Mouse (Mus musculus) myocyte (in vitro differentiated cells): ENCODE measurements around the gene Slc31a1.

Experiments
- CEBPB ChIP-seq: IDR thresholded peaks from 2 replicates; pipeline ENCODE4 v1.6.1; 2011; ENCODE audit warnings: mild to moderate bottlenecking, moderate library complexity; ENCODE audit not compliant: poor library complexity, insufficient read depth, severe bottlenecking
- E2F4 ChIP-seq: IDR thresholded peaks from one replicate; pipeline ENCODE4 v1.6.1; 2011; ENCODE audit warnings: mild to moderate bottlenecking, control low read depth, moderate library complexity; ENCODE audit not compliant: insufficient read depth
- MAX ChIP-seq: IDR thresholded peaks from one replicate; pipeline ENCODE4 v1.6.1; 2011; ENCODE audit warnings: low read depth, mild to moderate bottlenecking, control low read depth
- MYOD1 ChIP-seq, 3 experiments: IDR thresholded peaks; one replicate each; pipeline ENCODE4 v1.6.1; 2011; ENCODE audit warnings: control low read depth in 2 of 3, low read depth in 2 of 3, mild to moderate bottlenecking in 2 of 3, moderate library complexity in 1 of 3; ENCODE audit not compliant: insufficient read length in 2 of 3, control insufficient read depth in 1 of 3
- POLR2A ChIP-seq: IDR thresholded peaks from one replicate; pipeline ENCODE4 v1.6.1; 2011; ENCODE audit warnings: low read depth, mild to moderate bottlenecking, control low read depth, moderate library complexity; ENCODE audit not compliant: insufficient read length
- POLR2AphosphoS2 ChIP-seq: IDR thresholded peaks from one replicate; pipeline ENCODE4 v1.6.1; 2011; ENCODE audit warnings: low read depth, control low read depth; ENCODE audit not compliant: insufficient read length
- REST ChIP-seq: IDR thresholded peaks from one replicate; pipeline ENCODE4 v1.6.1; 2011; ENCODE audit warnings: mild to moderate bottlenecking, control low read depth, moderate library complexity; ENCODE audit not compliant: insufficient read depth, insufficient read length
- TCF12 ChIP-seq: IDR thresholded peaks from one replicate; pipeline ENCODE4 v1.6.1; 2011; ENCODE audit warnings: mild to moderate bottlenecking, control low read depth; ENCODE audit not compliant: poor library complexity, insufficient read depth, severe bottlenecking
- TCF3 ChIP-seq: IDR thresholded peaks from one replicate; pipeline ENCODE4 v1.6.1; 2011; ENCODE audit warnings: low read depth, control low read depth; ENCODE audit not compliant: insufficient read length
- USF1 ChIP-seq: IDR thresholded peaks from one replicate; pipeline ENCODE4 v1.6.1; 2011; ENCODE audit warnings: low read depth, mild to moderate bottlenecking, control low read depth, moderate library complexity

- TF ChIP-seq POLR2A (no peak), POLR2AphosphoS2 (no peak), MAX (no peak), TCF12 (no peak), USF1 (no peak), MYOD1 (IDR thresholded peaks at IDR 0.05; ENCODE audit: control insufficient read depth in 1 of 3, insufficient read length in 2 of 3, low read depth in 2 of 3) (no peak), E2F4 (no peak), CEBPB (no peak), TCF3 (no peak), REST (no peak)
Measured at GRCm38 (mm10) chr4:62361997-62362396, 1.5 kb downstream of the Slc31a1 start.
